Mouse (Mus musculus) bone marrow, adult 2 months (tissue): ENCODE data around the gene BC025920.

Source experiments
- CTCF ChIP-seq: fragments of 200-500 bp; IDR thresholded peaks from 2 replicates; pipeline ENCODE4 v1.5.1; 2011; ENCODE audit warnings: low read length, control low read depth; ENCODE audit not compliant: control insufficient read depth, insufficient read depth
- POLR2A ChIP-seq: fragments of 200-500 bp; IDR thresholded peaks from 2 replicates; pipeline ENCODE4 v1.6.1; 2011; ENCODE audit warnings: low read depth, mild to moderate bottlenecking, control low read depth, low read length, borderline replicate concordance; ENCODE audit not compliant: control insufficient read depth

GRCm38 (mm10) chr10:81598342-81598741, 7.7 kb upstream of the BC025920 start:
- TF ChIP-seq CTCF (no peak), POLR2A (no peak)
